Mouse (Mus musculus): Measurements from ENCODE around the gene Sec14l3.

- TF ChIP-seq CTCF (IDR thresholded peaks at IDR 0.05; ENCODE audit: extremely low read depth, insufficient read depth, insufficient read length, insufficient replicate concordance) = no peak
- no peak for TF ChIP-seq POLR2A (IDR thresholded peaks at IDR 0.05; ENCODE audit: low read depth, low read length)
Measured at GRCm38 (mm10) chr11:4062981-4063380, 1.7 kb upstream of the Sec14l3 start.

All from spleen, adult 2 months (tissue).